Mouse (Mus musculus): ENCODE results near the gene Tut1. TPM values are rescaled to one million over a fixed set of nuclear protein-coding genes. Genes with fewer than 3 reads are reported as not detected.

Gene Tut1
- polyA plus RNA-seq (2014; fragmentation: Nextera tagmentation; extraction: Ambion mirVana), result 25.5 and 28.0 TPM in 2 replicates

DNA sequence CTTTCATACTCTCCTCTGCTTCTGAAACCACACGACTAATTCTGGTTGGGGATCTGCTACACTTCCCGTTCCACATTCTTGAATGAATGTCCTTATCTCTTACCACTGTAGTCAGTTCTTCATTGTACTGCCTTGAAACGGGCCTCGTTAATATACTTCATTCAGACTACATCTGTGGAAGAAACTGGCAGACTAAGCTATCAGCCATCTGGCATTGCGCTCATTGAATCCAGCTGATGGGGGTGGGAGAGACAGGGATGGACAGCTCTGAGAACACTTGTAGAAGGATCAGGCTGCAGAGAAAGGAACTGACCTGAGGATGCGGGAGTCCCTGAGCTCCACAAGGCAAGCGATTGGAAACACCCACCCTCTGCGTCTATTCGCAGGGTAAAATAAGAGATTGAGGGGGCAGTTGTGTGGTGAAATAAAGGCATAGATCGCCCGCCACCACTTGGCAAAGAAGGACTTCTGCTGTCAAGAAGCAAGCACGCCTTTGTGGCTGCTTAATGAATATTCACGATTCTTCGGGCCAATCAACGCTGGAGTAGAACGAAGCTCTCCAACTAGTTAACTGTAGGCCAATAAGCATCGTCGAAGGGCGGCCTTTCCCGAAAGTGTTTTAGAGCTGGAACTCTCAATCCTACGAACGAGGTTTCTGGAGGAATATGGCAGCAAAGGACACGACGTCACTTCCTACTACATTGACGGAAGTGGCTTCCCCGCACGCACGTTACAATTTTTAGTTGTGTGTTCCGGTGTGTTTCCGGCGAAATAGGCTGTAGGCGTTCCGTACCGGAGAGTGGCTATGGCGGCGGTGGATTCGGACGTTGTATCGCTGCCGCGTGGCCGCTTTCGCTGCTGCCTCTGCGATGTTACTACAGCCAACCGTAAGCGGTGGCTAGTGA, at the start of gene Tut1:
TSS of gene Tut1 (plus strand) at position 713 of the 905 bp plus-strand sequence.
- peak within 1 kb of the TSS; percentile 82 for H3K9ac ChIP-seq (replicated peaks; ENCODE audit: low read length)
- H3K4me2 ChIP-seq (ENCODE audit: low read depth, low read length), result peak within 1 kb of the TSS; percentile 65
- H3K36me3 ChIP-seq (replicated peaks; ENCODE audit: control insufficient read depth, insufficient read depth, low read depth, low read length), result peaks cover 7% of the 10 kb centered on the region
- no peaks in the 10 kb centered on the region for H3K9me3 ChIP-seq (replicated peaks; ENCODE audit: control insufficient read depth, low read length)
- no peaks in the 10 kb centered on the region for H3K27me3 ChIP-seq (ENCODE audit: control insufficient read depth, insufficient read depth, low read length)
- ATAC-seq (replicated peaks; ENCODE audit: insufficient number of reproducible peaks, low FRiP score, low TSS enrichment, low read depth), result peak; percentile 93
- peak; percentile 98 for DNase-seq (ENCODE audit: low spot score)
- H3K4me3 ChIP-seq (ENCODE audit: low read depth, low read length), result peak within 1 kb of the TSS; percentile 76
- H3K27ac ChIP-seq (replicated peaks; ENCODE audit: low read depth, low read length), result 0 out of 2 replicates have a peak within 1 kb of the TSS, but pooled peaks have one; percentile 22
- 5% methylated on average over 46 of the region's 46 CpGs for WGBS
- no peaks in the 10 kb centered on the region for H3K4me1 ChIP-seq (ENCODE audit: control insufficient read depth, insufficient read depth, low read length)

- DNase-seq (ENCODE audit: low spot score) (no peak), ATAC-seq (replicated peaks; ENCODE audit: insufficient number of reproducible peaks, low FRiP score, low TSS enrichment, low read depth) (no peak)
- Histone ChIP-seq H3K27me3 (ENCODE audit: control insufficient read depth, insufficient read depth, low read length) (no peaks in the 10 kb centered on the region), H3K4me3 (ENCODE audit: low read depth, low read length) (no peak overlapping the region), H3K36me3 (replicated peaks; ENCODE audit: control insufficient read depth, insufficient read depth, low read depth, low read length) (peaks cover 33% of the 10 kb centered on the region), H3K27ac (replicated peaks; ENCODE audit: low read depth, low read length) (no peak overlapping the region), H3K4me1 (ENCODE audit: control insufficient read depth, insufficient read depth, low read length) (no peaks in the 10 kb centered on the region), H3K9me3 (replicated peaks; ENCODE audit: control insufficient read depth, low read length) (no peaks in the 10 kb centered on the region), H3K4me2 (ENCODE audit: low read depth, low read length) (no peak overlapping the region), H3K9ac (replicated peaks; ENCODE audit: low read length) (no peak overlapping the region)
- 89% methylated on average over 6 of the region's 6 CpGs for WGBS
Measured at GRCm38 (mm10) chr19:8908531-8908930, 45.1 kb upstream of the Tut1 start.

GRCm38 (mm10) chr19:8911810-8912209, 41.8 kb upstream of the Tut1 start:
- Histone ChIP-seq H3K4me3 (ENCODE audit: low read depth, low read length) (no peak overlapping the region), H3K4me1 (ENCODE audit: control insufficient read depth, insufficient read depth, low read length) (no peaks in the 10 kb centered on the region), H3K27me3 (ENCODE audit: control insufficient read depth, insufficient read depth, low read length) (no peaks in the 10 kb centered on the region), H3K36me3 (replicated peaks; ENCODE audit: control insufficient read depth, insufficient read depth, low read depth, low read length) (peaks cover 49% of the 10 kb centered on the region), H3K4me2 (ENCODE audit: low read depth, low read length) (no peak overlapping the region), H3K9ac (replicated peaks; ENCODE audit: low read length) (no peak overlapping the region), H3K27ac (replicated peaks; ENCODE audit: low read depth, low read length) (no peak overlapping the region), H3K9me3 (replicated peaks; ENCODE audit: control insufficient read depth, low read length) (no peaks in the 10 kb centered on the region)
- WGBS, result 90% methylated on average over 5 of the region's 5 CpGs
- DNase-seq (ENCODE audit: low spot score), result no peak
- ATAC-seq (replicated peaks; ENCODE audit: insufficient number of reproducible peaks, low FRiP score, low TSS enrichment, low read depth), result no peak

DNA sequence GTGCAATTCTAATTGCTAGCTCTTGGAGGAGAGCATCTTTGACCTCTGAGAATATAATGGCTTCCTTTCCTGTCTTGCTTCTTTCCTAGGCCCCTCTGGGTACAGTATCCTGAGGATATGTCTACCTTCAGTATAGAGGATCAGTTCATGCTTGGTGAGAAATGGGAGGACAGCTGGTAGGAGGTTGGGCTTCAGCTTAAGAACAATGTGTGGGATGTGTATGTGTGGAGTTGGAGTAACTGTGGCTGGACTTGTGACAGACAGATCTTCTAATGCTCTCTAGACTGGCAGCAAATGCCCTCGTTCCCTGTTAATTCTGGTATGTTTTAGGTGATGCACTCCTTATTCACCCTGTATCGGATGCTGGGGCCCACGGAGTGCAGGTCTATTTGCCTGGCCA, 39.4 kb upstream of the Tut1 start:
- WGBS, result 96% methylated on average over 3 of the region's 3 CpGs
- H3K36me3 ChIP-seq (replicated peaks; ENCODE audit: control insufficient read depth, insufficient read depth, low read depth, low read length), result peaks cover 32% of the 10 kb centered on the region
- no peak overlapping the region for H3K4me2 ChIP-seq (ENCODE audit: low read depth, low read length)

GRCm38 (mm10) chr19:8919000-8919399, 34.6 kb upstream of the Tut1 start:
- no peaks in the 10 kb centered on the region for H3K9me3 ChIP-seq (replicated peaks; ENCODE audit: control insufficient read depth, low read length)
- peaks cover 19% of the 10 kb centered on the region for H3K36me3 ChIP-seq (replicated peaks; ENCODE audit: control insufficient read depth, insufficient read depth, low read depth, low read length)
- no peaks in the 10 kb centered on the region for H3K4me1 ChIP-seq (ENCODE audit: control insufficient read depth, insufficient read depth, low read length)
- no peak for ATAC-seq (replicated peaks; ENCODE audit: insufficient number of reproducible peaks, low FRiP score, low TSS enrichment, low read depth)
- 90% methylated on average over 3 of the region's 3 CpGs for WGBS
- DNase-seq (ENCODE audit: low spot score), result no peak
- H3K27ac ChIP-seq (replicated peaks; ENCODE audit: low read depth, low read length), result no peak overlapping the region
- no peak overlapping the region for H3K4me3 ChIP-seq (ENCODE audit: low read depth, low read length)
- H3K27me3 ChIP-seq (ENCODE audit: control insufficient read depth, insufficient read depth, low read length), result no peaks in the 10 kb centered on the region
- H3K9ac ChIP-seq (replicated peaks; ENCODE audit: low read length), result no peak overlapping the region
- H3K4me2 ChIP-seq (ENCODE audit: low read depth, low read length), result no peak overlapping the region

More for the DNA sequence above, 39.4 kb upstream of the Tut1 start:
- Histone ChIP-seq H3K27me3 (ENCODE audit: control insufficient read depth, insufficient read depth, low read length) (no peaks in the 10 kb centered on the region), H3K4me3 (ENCODE audit: low read depth, low read length) (no peak overlapping the region), H3K9ac (replicated peaks; ENCODE audit: low read length) (no peak overlapping the region), H3K9me3 (replicated peaks; ENCODE audit: control insufficient read depth, low read length) (no peaks in the 10 kb centered on the region), H3K4me1 (ENCODE audit: control insufficient read depth, insufficient read depth, low read length) (no peaks in the 10 kb centered on the region), H3K27ac (replicated peaks; ENCODE audit: low read depth, low read length) (no peak overlapping the region)
- DNase-seq (ENCODE audit: low spot score) (no peak), ATAC-seq (replicated peaks; ENCODE audit: insufficient number of reproducible peaks, low FRiP score, low TSS enrichment, low read depth) (no peak)

GRCm38 (mm10) chr19:8919684-8920072, 34.0 kb upstream of the Tut1 start:
- no peak for ATAC-seq (replicated peaks; ENCODE audit: insufficient number of reproducible peaks, low FRiP score, low TSS enrichment, low read depth)
- no peaks in the 10 kb centered on the region for H3K4me1 ChIP-seq (ENCODE audit: control insufficient read depth, insufficient read depth, low read length)

DNA sequence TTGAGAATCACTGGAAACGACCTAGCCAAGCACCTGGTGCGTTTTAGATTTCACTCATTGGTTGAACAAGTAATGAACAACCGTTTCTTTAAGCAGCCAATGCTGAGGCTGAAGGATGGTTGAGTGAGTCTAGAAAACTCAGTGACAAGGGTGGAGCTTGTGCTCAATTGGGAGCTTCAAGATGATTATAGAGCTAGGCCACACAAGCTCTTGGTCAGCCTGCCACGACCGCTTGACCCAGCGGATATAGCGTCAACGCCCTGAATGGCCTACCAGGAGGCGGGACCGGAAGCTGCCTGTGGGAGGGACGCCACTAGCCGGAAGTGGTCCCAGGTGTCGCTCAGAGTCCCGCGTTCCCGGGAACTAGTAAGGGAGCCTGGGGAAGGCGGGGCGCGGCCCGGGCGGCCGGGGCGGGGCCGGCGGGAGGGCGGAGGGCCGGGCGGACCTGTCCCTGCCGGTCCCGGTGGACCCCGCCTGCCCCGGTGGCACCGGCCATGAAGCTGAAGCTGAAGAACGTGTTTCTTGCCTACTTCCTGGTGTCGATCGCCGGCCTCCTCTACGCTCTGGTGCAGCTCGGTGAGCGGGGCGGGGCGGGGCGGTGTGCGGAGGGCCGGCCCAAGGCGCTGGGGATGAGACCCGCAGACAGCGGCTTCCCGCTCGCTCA, 33.4 kb upstream of the Tut1 start, which contains the start of gene B3gat3:
TSS of gene B3gat3 (plus strand) at position 302 of the 664 bp plus-strand sequence.
- WGBS, result 3% methylated on average over 47 of the region's 50 CpGs
- H3K9ac ChIP-seq (replicated peaks; ENCODE audit: low read length), result peak within 1 kb of the TSS; percentile 81

More at GRCm38 (mm10) chr19:8919684-8920072, 34.0 kb upstream of the Tut1 start:
- no peaks in the 10 kb centered on the region for H3K27me3 ChIP-seq (ENCODE audit: control insufficient read depth, insufficient read depth, low read length)
- 64% methylated on average over 6 of the region's 6 CpGs for WGBS
- H3K9ac ChIP-seq (replicated peaks; ENCODE audit: low read length), result peak overlapping the region; percentile 81; the same call in 1 of the 2 replicates
- H3K27ac ChIP-seq (replicated peaks; ENCODE audit: low read depth, low read length), result no peak overlapping the region
- H3K4me2 ChIP-seq (ENCODE audit: low read depth, low read length), result peak overlapping the region; percentile 52
- H3K4me3 ChIP-seq (ENCODE audit: low read depth, low read length), result peak overlapping the region; percentile 76
- peaks cover 12% of the 10 kb centered on the region for H3K36me3 ChIP-seq (replicated peaks; ENCODE audit: control insufficient read depth, insufficient read depth, low read depth, low read length)
- no peak for DNase-seq (ENCODE audit: low spot score)
- H3K9me3 ChIP-seq (replicated peaks; ENCODE audit: control insufficient read depth, low read length), result no peaks in the 10 kb centered on the region

More for the DNA sequence above, 33.4 kb upstream of the Tut1 start, which contains the start of gene B3gat3:
- no peaks in the 10 kb centered on the region for H3K9me3 ChIP-seq (replicated peaks; ENCODE audit: control insufficient read depth, low read length)
- ATAC-seq (replicated peaks; ENCODE audit: insufficient number of reproducible peaks, low FRiP score, low TSS enrichment, low read depth), result peak; percentile 96
- H3K36me3 ChIP-seq (replicated peaks; ENCODE audit: control insufficient read depth, insufficient read depth, low read depth, low read length), result peaks cover 8% of the 10 kb centered on the region; the same call in 1 of the 2 replicates
- DNase-seq (ENCODE audit: low spot score), result peak; percentile 96
- peak within 1 kb of the TSS; percentile 76 for H3K4me3 ChIP-seq (ENCODE audit: low read depth, low read length)
- peak within 1 kb of the TSS; percentile 78 for H3K27ac ChIP-seq (replicated peaks; ENCODE audit: low read depth, low read length)
- no peaks in the 10 kb centered on the region for H3K27me3 ChIP-seq (ENCODE audit: control insufficient read depth, insufficient read depth, low read length)
- H3K4me1 ChIP-seq (ENCODE audit: control insufficient read depth, insufficient read depth, low read length), result no peaks in the 10 kb centered on the region
- peak within 1 kb of the TSS; percentile 52 for H3K4me2 ChIP-seq (ENCODE audit: low read depth, low read length)

Data from embryonic facial prominence, embryonic 11.5 days (tissue).